10 mouse cellular contexts compared by ENCODE assay signal in genomic region chr4:109504885-109505284, GRCm38 (mm10). TPM values are rescaled to one million over a fixed set of nuclear protein-coding genes. Genes with fewer than 3 reads are reported as not detected.
DNase-seq lines count a peak whose midpoint lies in the region; ATAC-seq lines count a peak whose summit lies in the region.
"Had no signal": no experiment of that assay in that cellular context is flagged by ENCODE, and none has a peak within 500 bp of the region (broad histone marks: within the 10 kb centered on the region; RNA-seq: fewer than 3 reads in every experiment).

No protein-coding gene starts in this region.

- no peaks in the 10 kb centered on the region for H3K27me3 ChIP-seq in hindbrain, embryonic 14.5 days (ENCODE audit: control insufficient read depth, insufficient read depth, low read length)
- no peaks in the 10 kb centered on the region for H3K27me3 ChIP-seq in hindbrain, embryonic 12.5 days
- H3K27me3 ChIP-seq: embryonic facial prominence, embryonic 13.5 days had no signal

- H3K36me3 ChIP-seq in hindbrain, embryonic 14.5 days (replicated peaks; ENCODE audit: control insufficient read depth, insufficient read depth) = no peaks in the 10 kb centered on the region
- no peaks in the 10 kb centered on the region for H3K36me3 ChIP-seq in hindbrain, embryonic 12.5 days
- H3K36me3 ChIP-seq: embryonic facial prominence, embryonic 13.5 days had no signal

- 6% methylated on average over 5 of the region's 5 CpGs for WGBS in hindbrain, embryonic 14.5 days
- 9% methylated on average over 5 of the region's 5 CpGs for WGBS in hindbrain, embryonic 12.5 days

- no peak overlapping the region for H3K4me3 ChIP-seq in hindbrain, embryonic 14.5 days (replicated peaks; ENCODE audit: low read length)
- no peak overlapping the region for H3K4me3 ChIP-seq in hindbrain, embryonic 12.5 days
- H3K4me3 ChIP-seq: embryonic facial prominence, embryonic 13.5 days had no signal

- H3K9me3 ChIP-seq in hindbrain, embryonic 14.5 days (ENCODE audit: control insufficient read depth, low read length) = no peaks in the 10 kb centered on the region
- no peaks in the 10 kb centered on the region for H3K9me3 ChIP-seq in hindbrain, embryonic 12.5 days (replicated peaks)
- H3K9me3 ChIP-seq: embryonic facial prominence, embryonic 13.5 days had no signal

- no peak overlapping the region for H3K4me2 ChIP-seq in hindbrain, embryonic 14.5 days (replicated peaks)
- H3K4me2 ChIP-seq in hindbrain, embryonic 12.5 days (replicated peaks) = no peak overlapping the region
- H3K4me2 ChIP-seq: embryonic facial prominence, embryonic 13.5 days had no signal

- no peak overlapping the region for H3K9ac ChIP-seq in hindbrain, embryonic 14.5 days
- no peak overlapping the region for H3K9ac ChIP-seq in hindbrain, embryonic 12.5 days
- H3K9ac ChIP-seq: embryonic facial prominence, embryonic 13.5 days had no signal

- DNase-seq in hindbrain, embryonic 14.5 days (ENCODE audit: low spot score) = peak; percentile 67
- peak; percentile 82 for DNase-seq in R1 (ENCODE audit: low read depth, low spot score)
- peak; percentile 83 for DNase-seq in embryo, embryonic 10 days (ENCODE audit: low spot score)
- DNase-seq in heart, postnatal 10 days = peak; percentile 69 to 74
- peak; percentile 23 to 26 for DNase-seq in layer of hippocampus, postnatal 36 days
- peak; percentile 24 to 74 for DNase-seq in lung, postnatal 4 days
- DNase-seq in spleen, postnatal 14 days (ENCODE audit: low spot score in 2 of 2) = peak; percentile 11 to 44

- H3K27ac ChIP-seq in hindbrain, embryonic 14.5 days = no peak overlapping the region
- no peak overlapping the region for H3K27ac ChIP-seq in hindbrain, embryonic 12.5 days
- H3K27ac ChIP-seq: embryonic facial prominence, embryonic 13.5 days had no signal

- H3K4me1 ChIP-seq in hindbrain, embryonic 14.5 days (replicated peaks; ENCODE audit: control insufficient read depth, insufficient read depth, low read length) = no peaks in the 10 kb centered on the region
- H3K4me1 ChIP-seq in hindbrain, embryonic 12.5 days = no peaks in the 10 kb centered on the region
- H3K4me1 ChIP-seq: embryonic facial prominence, embryonic 13.5 days had no signal

- intact Hi-C loops in heart, postnatal 10 days (cut with DNase I) = loop anchor here (1.0 to 10.0 kb wide), 3 partner anchors 198 to 520 kb away; no protein-coding TSS in a partner anchor

- ATAC-seq in hindbrain, embryonic 14.5 days (ENCODE audit: low FRiP score) = no peak
- ATAC-seq in hindbrain, embryonic 12.5 days (ENCODE audit: low FRiP score) = no peak

RNA-seq across cellular contexts. Expression of gene Rnf11, which starts 20.4 kb away (rescaled TPM):
- polyA plus RNA-seq in hindbrain, embryonic 14.5 days (2014; fragmentation: Nextera tagmentation; extraction: Ambion mirVana) = 99.2 and 114 TPM in 2 replicates
- polyA plus RNA-seq in hindbrain, embryonic 12.5 days (2016; fragmentation: Nextera tagmentation; extraction: Ambion mirVana) = 68.2 and 75.6 TPM in 2 replicates
- total RNA-seq in heart, postnatal 10 days (2021) = 100 to 1,000 TPM; 107 to 112 TPM
- total RNA-seq in layer of hippocampus, postnatal 36 days (2021) = 100 to 1,000 TPM; 181 to 188 TPM

RNA-seq across cellular contexts. Expression of gene 4930522H14Rik, which starts 26.2 kb away (rescaled TPM):
- not detected in 2 replicates for polyA plus RNA-seq in hindbrain, embryonic 14.5 days (2014; fragmentation: Nextera tagmentation; extraction: Ambion mirVana)
- not detected in 2 replicates for polyA plus RNA-seq in hindbrain, embryonic 12.5 days (2016; fragmentation: Nextera tagmentation; extraction: Ambion mirVana)
- total RNA-seq in heart, postnatal 10 days (2021) = not detected
- not detected for total RNA-seq in layer of hippocampus, postnatal 36 days (2021)
- polyA plus RNA-seq: embryonic facial prominence, embryonic 13.5 days; small intestine, adult 2 months had no signal

Comparison
In these comparisons a context has a peak if more than half of its experiments do, and no peak if none do; other contexts are left out.
1. DNase-seq: peak in every context shown above with its lines; median percentile 83 in embryo, embryonic 10 days; 82 in R1; 72 in heart, postnatal 10 days; 67 in hindbrain, embryonic 14.5 days; 49 in lung, postnatal 4 days; 28 in spleen, postnatal 14 days; 24 in layer of hippocampus, postnatal 36 days.